Comparison of ENCODE assay signal across 11 mouse cellular contexts in genomic region chr7:116294961-116295360, GRCm38 (mm10). TPM values are rescaled to one million over a fixed set of nuclear protein-coding genes. Genes with fewer than 3 reads are reported as not detected.
DNase-seq lines count a peak whose midpoint lies in the region; ATAC-seq and TF ChIP-seq lines count a peak whose summit lies in the region.
"Had no signal": no experiment of that assay in that cellular context is flagged by ENCODE, and none has a peak within 500 bp of the region (broad histone marks: within the 10 kb centered on the region; RNA-seq: fewer than 3 reads in every experiment).

No protein-coding gene starts in this region.

- dilution Hi-C loops in CH12.LX (cut with MboI; ENCODE audit: extremely low pct_ligation_motif_present, extremely low pct_unique_long_range_greater_than_20kb, low sequenced_read_pairs) = no loop called here

- no peak for DNase-seq in heart, postnatal 25 days (ENCODE audit: low spot score)
- peak; percentile 30 for DNase-seq in CH12.LX (ENCODE audit: extremely low read depth)
- DNase-seq in limb, embryonic 11.5 days (ENCODE audit: low spot score) = peak; percentile 37
- DNase-seq in spleen, postnatal 4 days (ENCODE audit: low spot score in 2 of 2) = no peak
- DNase-seq in left cerebral cortex, adult 11 months (ENCODE audit: low spot score) = no peak
- DNase-seq: heart, adult 11 months; liver, embryonic 13.5 days had no signal

- no peaks in the 10 kb centered on the region for H3K9me3 ChIP-seq in heart, embryonic 16.5 days (replicated peaks; ENCODE audit: control insufficient read depth, low read length)
- H3K9me3 ChIP-seq in CH12.LX (replicated peaks; ENCODE audit: low read length) = no peaks in the 10 kb centered on the region
- H3K9me3 ChIP-seq in limb, embryonic 11.5 days (ENCODE audit: control insufficient read depth, low read length) = no peaks in the 10 kb centered on the region
- no peaks in the 10 kb centered on the region for H3K9me3 ChIP-seq in forebrain, embryonic 16.5 days (ENCODE audit: control insufficient read depth, low read length)
- H3K9me3 ChIP-seq: embryonic facial prominence, embryonic 13.5 days; liver, embryonic 13.5 days had no signal

- peak overlapping the region; percentile 41; the same call in 1 of the 2 replicates for H3K9ac ChIP-seq in heart, embryonic 16.5 days (ENCODE audit: low read length)
- H3K9ac ChIP-seq in CH12.LX (ENCODE audit: insufficient read depth, low read depth) = no peak overlapping the region
- H3K9ac ChIP-seq in limb, embryonic 11.5 days (ENCODE audit: low read length) = no peak overlapping the region
- no peak overlapping the region for H3K9ac ChIP-seq in forebrain, embryonic 16.5 days (replicated peaks; ENCODE audit: low read depth, low read length)
- H3K9ac ChIP-seq: embryonic facial prominence, embryonic 13.5 days; liver, embryonic 13.5 days had no signal

- 50% methylated on average over 3 of the region's 3 CpGs for WGBS in heart, embryonic 16.5 days
- WGBS in limb, embryonic 11.5 days = 57% methylated on average over 3 of the region's 3 CpGs
- 69% methylated on average over 3 of the region's 3 CpGs for WGBS in forebrain, embryonic 16.5 days

- no peak overlapping the region for H3K4me2 ChIP-seq in heart, embryonic 16.5 days (ENCODE audit: low read depth, low read length)
- H3K4me2 ChIP-seq in CH12.LX (ENCODE audit: insufficient read depth, low read depth, poor library complexity, severe bottlenecking) = no peak overlapping the region
- no peak overlapping the region for H3K4me2 ChIP-seq in limb, embryonic 11.5 days (ENCODE audit: low read depth, severe bottlenecking)
- no peak overlapping the region for H3K4me2 ChIP-seq in forebrain, embryonic 16.5 days (ENCODE audit: low read length)
- H3K4me2 ChIP-seq: embryonic facial prominence, embryonic 13.5 days; liver, embryonic 13.5 days had no signal

- no peak for TF ChIP-seq RAD21 in CH12.LX (IDR thresholded peaks at IDR 0.05; ENCODE audit: low read depth, low read length)

- ATAC-seq in heart, embryonic 16.5 days (replicated peaks; ENCODE audit: extremely low read depth, insufficient read depth, low FRiP score) = no peak
- ATAC-seq in common myeloid progenitor, adult 5-6 weeks (replicated peaks; ENCODE audit: low read depth, poor library complexity, severe bottlenecking) = peak; percentile 57
- ATAC-seq in limb, embryonic 11.5 days (ENCODE audit: insufficient number of reproducible peaks, low FRiP score, low TSS enrichment, low read depth) = no peak
- no peak for ATAC-seq in forebrain, embryonic 16.5 days

- no peak for TF ChIP-seq CTCF in CH12.LX (conservative IDR thresholded peaks at IDR 0.05 in 1 of 2, IDR thresholded peaks at IDR 0.05 in 1 of 2; ENCODE audit: low read depth in 2 of 2, low read length in 2 of 2)

- no peak overlapping the region for H3K4me3 ChIP-seq in heart, embryonic 16.5 days (ENCODE audit: low read length)
- H3K4me3 ChIP-seq in CH12.LX (replicated peaks in 1 of 3; ENCODE audit: low read depth in 2 of 3, low read length in 2 of 3, poor library complexity in 1 of 3) = no peak overlapping the region
- no peak overlapping the region for H3K4me3 ChIP-seq in limb, embryonic 11.5 days (ENCODE audit: low read depth, low read length)
- H3K4me3 ChIP-seq in forebrain, embryonic 16.5 days (replicated peaks; ENCODE audit: low read length) = no peak overlapping the region
- H3K4me3 ChIP-seq: embryonic facial prominence, embryonic 13.5 days; liver, embryonic 13.5 days had no signal

- TF ChIP-seq POLR2A in CH12.LX (IDR thresholded peaks at IDR 0.05; ENCODE audit: low read depth, low read length) = no peak

- peaks cover 12% of the 10 kb centered on the region for H3K4me1 ChIP-seq in heart, embryonic 16.5 days (ENCODE audit: control insufficient read depth, insufficient read depth, low read length)
- peaks cover 0 to 18% of the 10 kb centered on the region in 2 experiments; a peak in 2 of 4 replicates for H3K4me1 ChIP-seq in CH12.LX (ENCODE audit: control insufficient read depth in 1 of 2, insufficient read depth in 2 of 2)
- H3K4me1 ChIP-seq in limb, embryonic 11.5 days (ENCODE audit: control insufficient read depth, insufficient read depth, low read length) = peaks cover 8% of the 10 kb centered on the region; the same call in 1 of the 2 replicates
- peaks cover 10% of the 10 kb centered on the region for H3K4me1 ChIP-seq in forebrain, embryonic 16.5 days (replicated peaks; ENCODE audit: control insufficient read depth, insufficient read depth, low read length)

- in situ Hi-C loops in CH12.LX (cut with MboI; ENCODE audit: low pct_ligation_motif_present, low pct_unique_long_range_greater_than_20kb, low sequenced_read_pairs) = no loop called here

- no peaks in the 10 kb centered on the region for H3K79me2 ChIP-seq in CH12.LX (replicated peaks; ENCODE audit: control insufficient read depth, extremely low read depth, insufficient read depth, poor library complexity, severe bottlenecking)

- intact Hi-C loops in heart, postnatal 25 days (cut with DNase I) = no loop called here

- TF ChIP-seq EP300 in CH12.LX (IDR thresholded peaks at IDR 0.05; ENCODE audit: low read length) = no peak

- H3K27ac ChIP-seq in heart, embryonic 16.5 days (ENCODE audit: low read length) = no peak overlapping the region
- no peak overlapping the region for H3K27ac ChIP-seq in CH12.LX (ENCODE audit: insufficient read depth, low read depth)
- H3K27ac ChIP-seq in limb, embryonic 11.5 days (replicated peaks; ENCODE audit: low read depth, low read length) = 0 out of 2 replicates have a peak overlapping the region, but pooled peaks have one; percentile 30
- no peak overlapping the region for H3K27ac ChIP-seq in forebrain, embryonic 16.5 days (ENCODE audit: low read length)
- H3K27ac ChIP-seq: embryonic facial prominence, embryonic 13.5 days; liver, embryonic 13.5 days had no signal

- no peaks in the 10 kb centered on the region for H3K27me3 ChIP-seq in heart, embryonic 16.5 days (ENCODE audit: control insufficient read depth, insufficient read depth, low read length)
- no peaks in the 10 kb centered on the region for H3K27me3 ChIP-seq in CH12.LX (replicated peaks)
- no peaks in the 10 kb centered on the region for H3K27me3 ChIP-seq in limb, embryonic 11.5 days (ENCODE audit: control insufficient read depth, insufficient read depth, low read length)
- no peaks in the 10 kb centered on the region for H3K27me3 ChIP-seq in forebrain, embryonic 16.5 days (replicated peaks; ENCODE audit: control insufficient read depth, insufficient read depth, low read length)
- H3K27me3 ChIP-seq: embryonic facial prominence, embryonic 13.5 days; liver, embryonic 13.5 days had no signal

- H3K36me3 ChIP-seq in heart, embryonic 16.5 days (ENCODE audit: control insufficient read depth, insufficient read depth) = no peaks in the 10 kb centered on the region
- no peaks in the 10 kb centered on the region for H3K36me3 ChIP-seq in CH12.LX (replicated peaks in 1 of 2; ENCODE audit: control insufficient read depth in 1 of 2, insufficient read depth in 1 of 2, low read length in 1 of 2)
- no peaks in the 10 kb centered on the region for H3K36me3 ChIP-seq in limb, embryonic 11.5 days (ENCODE audit: control insufficient read depth, insufficient read depth, low read length)
- H3K36me3 ChIP-seq in forebrain, embryonic 16.5 days (ENCODE audit: control insufficient read depth, insufficient read depth) = no peaks in the 10 kb centered on the region
- H3K36me3 ChIP-seq: embryonic facial prominence, embryonic 13.5 days; liver, embryonic 13.5 days had no signal

TF ChIP-seq in CH12.LX, 34 proteins besides CTCF, POLR2A, EP300 and RAD21:
- TF ChIP-seq IRF4 (IDR thresholded peaks at IDR 0.05; ENCODE audit: low read depth, low read length) (no peak), NELFE (IDR thresholded peaks at IDR 0.05; ENCODE audit: low read depth, low read length) (no peak), MXI1 (IDR thresholded peaks at IDR 0.05; ENCODE audit: low read depth, low read length) (no peak), ETS1 (conservative IDR thresholded peaks at IDR 0.05; ENCODE audit: low read depth, low read length) (no peak), RCOR1 (conservative IDR thresholded peaks at IDR 0.05; ENCODE audit: low read depth, low read length) (no peak), POLR2AphosphoS2 (IDR thresholded peaks at IDR 0.05; ENCODE audit: low read depth, low read length) (no peak), CHD2 (IDR thresholded peaks at IDR 0.05; ENCODE audit: low read length) (no peak), JUND (conservative IDR thresholded peaks at IDR 0.05; ENCODE audit: low read depth, low read length) (no peak), HCFC1 (IDR thresholded peaks at IDR 0.05; ENCODE audit: low read depth, low read length) (no peak), ZNF384 (IDR thresholded peaks at IDR 0.05; ENCODE audit: low read depth, low read length) (no peak), UBTF (IDR thresholded peaks at IDR 0.05; ENCODE audit: low read depth, low read length) (no peak), PAX5 (IDR thresholded peaks at IDR 0.05; ENCODE audit: low read length) (no peak), SIN3A (IDR thresholded peaks at IDR 0.05; ENCODE audit: low read length) (no peak), ZMIZ1 (IDR thresholded peaks at IDR 0.05; ENCODE audit: low read depth, low read length) (no peak)
TF ChIP-seq in CH12.LX: peak in this region for 0.

RNA-seq across cellular contexts. Expression of gene Plekha7, which starts 13.2 kb away (rescaled TPM):
- polyA plus RNA-seq in heart, embryonic 16.5 days (2015; fragmentation: Nextera tagmentation; extraction: Ambion mirVana) = 40.9 and 44.5 TPM in 2 replicates
- 1 to 10 TPM; 6.7 to 6.8 TPM for total RNA-seq in heart, postnatal 25 days (2021)
- total RNA-seq in CH12.LX (2012; rRNA removed) (1.0 and 1.5 TPM in 2 replicates), CH12.LX (2014; rRNA removed) (0.23 and 0.59 TPM in 2 replicates)
- polyA plus RNA-seq in CH12.LX (2012; ENCODE audit: insufficient read length, low read depth) = 1.0 and 1.5 TPM in 2 replicates
- total RNA-seq in common myeloid progenitor, adult 5-6 weeks (2017) = 1.3 and 3.3 TPM in 2 replicates
- polyA plus RNA-seq in limb, embryonic 11.5 days (2014; fragmentation: Nextera tagmentation; extraction: Ambion mirVana) = 3.7 and 4.0 TPM in 2 replicates
- 8.7 and 8.8 TPM in 2 replicates for polyA plus RNA-seq in forebrain, embryonic 16.5 days (2015; fragmentation: Nextera tagmentation; extraction: Ambion mirVana)

RNA-seq across cellular contexts. Expression of gene Rps13, which starts 39.0 kb away (rescaled TPM):
- 427 and 491 TPM in 2 replicates for polyA plus RNA-seq in heart, embryonic 16.5 days (2015; fragmentation: Nextera tagmentation; extraction: Ambion mirVana)
- 100 to 1,000 TPM; 316 to 318 TPM for total RNA-seq in heart, postnatal 25 days (2021)
- total RNA-seq in CH12.LX (2012; rRNA removed) (1,979 and 2,045 TPM in 2 replicates), CH12.LX (2014; rRNA removed) (1,623 and 1,663 TPM in 2 replicates)
- polyA plus RNA-seq in CH12.LX (2012; ENCODE audit: insufficient read length, low read depth) = 191 and 388 TPM in 2 replicates
- total RNA-seq in common myeloid progenitor, adult 5-6 weeks (2017) = 3,813 and 4,005 TPM in 2 replicates
- 957 and 981 TPM in 2 replicates for polyA plus RNA-seq in limb, embryonic 11.5 days (2014; fragmentation: Nextera tagmentation; extraction: Ambion mirVana)
- polyA plus RNA-seq in forebrain, embryonic 16.5 days (2015; fragmentation: Nextera tagmentation; extraction: Ambion mirVana) = 452 and 498 TPM in 2 replicates

Comparison
In these comparisons a context has a peak if more than half of its experiments do, and no peak if none do; other contexts are left out.
1. DNase-seq: peak in CH12.LX (single experiment) and limb, embryonic 11.5 days (single experiment); none in heart, postnatal 25 days (single experiment), spleen, postnatal 4 days (0 of 2) and left cerebral cortex, adult 11 months (single experiment).